Mouse (Mus musculus) brain, embryonic 18.5 days (tissue): Measurements from ENCODE around the gene Aff2.

Experiments
- DNase-seq: peaks from one replicate; pipeline ENCODE4 v3.0.0-alpha.2; 2012; ENCODE audit warnings: low read depth, low spot score

Gene Aff2

DNA sequence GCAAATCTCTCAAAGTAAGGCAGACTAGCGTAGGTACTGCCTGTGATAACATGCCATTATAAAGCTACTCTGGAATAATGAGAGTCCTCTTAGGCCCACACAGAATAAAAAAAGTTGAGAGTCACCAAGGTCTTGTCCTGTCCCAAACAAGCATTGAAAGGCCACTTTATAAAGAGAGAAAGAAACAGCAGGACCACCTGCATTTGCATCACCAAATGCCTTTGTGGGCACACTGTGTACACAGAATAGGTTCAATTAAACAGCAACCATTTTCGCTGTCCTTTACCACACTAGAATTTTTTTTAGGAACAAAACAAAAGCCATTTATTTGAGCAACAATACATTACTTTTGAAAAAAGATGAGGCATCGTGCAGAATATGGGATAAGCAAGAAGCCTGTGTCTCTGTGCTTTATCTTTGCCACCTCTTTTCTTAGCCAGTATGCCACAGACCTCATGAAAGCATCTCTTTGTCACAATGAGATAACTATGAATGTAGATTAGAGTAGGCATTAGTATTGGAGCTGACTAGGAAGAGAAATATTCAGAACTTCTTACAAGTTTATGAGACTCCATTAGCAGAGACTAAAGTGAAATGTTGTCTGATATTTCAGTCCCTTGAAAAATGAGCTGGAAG lies 385.0 kb downstream of the Aff2 start:
- DNase-seq, result no peak

DNA sequence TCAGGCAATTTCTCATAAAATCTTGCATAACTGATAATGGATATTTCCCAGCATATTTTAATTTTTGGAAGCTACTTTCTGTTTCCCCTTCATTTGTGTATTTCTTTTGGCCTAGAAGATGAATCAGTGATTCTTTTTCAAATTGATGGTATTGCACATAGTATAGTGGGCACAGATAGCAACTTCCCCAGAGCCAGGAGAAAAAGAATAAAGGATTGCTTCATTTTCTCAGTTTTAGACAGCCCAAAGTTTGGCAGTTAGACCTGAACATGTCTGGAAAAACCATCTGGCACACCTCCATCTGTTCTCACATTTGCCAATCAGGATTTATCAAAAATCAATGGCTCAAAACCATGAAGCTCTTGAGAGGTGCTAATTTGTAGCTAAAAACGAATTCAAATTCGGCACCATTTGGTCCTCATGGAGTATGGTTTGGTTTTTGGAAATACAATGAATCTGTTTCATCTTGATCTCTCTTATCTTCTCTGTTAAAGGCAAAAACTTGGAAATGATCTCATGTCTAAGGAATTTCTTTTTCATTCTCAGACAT lies 441.9 kb downstream of the Aff2 start:
- DNase-seq, result peak; percentile 26

DNA sequence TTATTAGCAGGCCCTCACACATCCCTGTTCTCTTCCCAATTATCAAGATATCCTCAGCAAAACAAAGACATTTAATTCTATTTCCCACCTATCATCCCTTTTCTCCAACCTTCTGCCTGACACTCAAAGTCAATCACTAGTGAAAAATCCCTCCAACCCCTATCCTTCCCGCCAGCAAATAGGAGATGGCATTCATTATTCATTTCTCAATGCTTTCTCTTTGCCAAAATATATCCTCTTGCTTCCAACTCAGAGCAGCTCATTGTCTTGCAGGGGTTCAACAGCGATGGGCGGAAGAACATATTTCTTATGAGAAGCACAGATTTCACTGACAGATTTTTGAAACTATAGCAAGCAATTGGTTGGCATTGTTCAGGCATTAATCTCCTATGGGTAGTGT lies 442.4 kb downstream of the Aff2 start:
- peak; percentile 32 for DNase-seq

DNA sequence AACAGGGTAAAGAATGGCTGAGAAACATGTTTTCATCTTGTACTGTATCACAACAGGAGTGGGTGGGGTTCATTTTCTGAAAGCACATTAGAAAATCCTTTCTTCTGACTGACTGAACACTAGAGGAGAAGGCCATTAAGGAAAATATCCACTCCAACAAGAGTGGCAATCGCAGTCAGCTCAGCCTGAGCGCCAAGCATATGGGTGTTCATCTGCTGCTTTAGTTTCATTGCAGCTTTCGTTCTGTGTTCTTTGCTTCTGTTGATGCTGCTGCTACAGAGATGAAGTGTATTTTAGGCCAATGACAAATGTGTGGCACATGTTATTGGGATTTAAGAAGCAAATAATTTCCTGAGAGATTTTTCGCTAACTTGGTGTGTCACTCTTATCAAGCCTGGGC lies 451.7 kb downstream of the Aff2 start:
- DNase-seq, result no peak

DNA sequence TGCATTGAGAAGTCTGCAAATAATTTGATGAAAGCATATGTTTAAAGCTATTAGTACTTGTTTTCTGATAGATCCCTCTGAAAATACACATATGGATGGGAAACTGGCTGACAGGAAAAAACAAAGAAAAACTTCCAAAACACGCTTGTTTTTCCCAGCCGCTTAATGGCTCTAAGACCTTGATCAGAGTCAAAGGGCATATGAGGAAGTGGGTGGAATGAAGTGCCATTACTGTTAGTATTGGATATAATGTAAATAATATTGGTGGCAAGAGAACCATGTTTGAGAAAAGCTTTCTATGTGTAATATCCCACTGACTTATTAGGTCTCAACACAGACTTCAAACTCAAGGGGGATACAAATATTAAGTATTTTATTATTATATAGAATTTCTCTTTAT lies 455.0 kb downstream of the Aff2 start:
- DNase-seq, result no peak

DNA sequence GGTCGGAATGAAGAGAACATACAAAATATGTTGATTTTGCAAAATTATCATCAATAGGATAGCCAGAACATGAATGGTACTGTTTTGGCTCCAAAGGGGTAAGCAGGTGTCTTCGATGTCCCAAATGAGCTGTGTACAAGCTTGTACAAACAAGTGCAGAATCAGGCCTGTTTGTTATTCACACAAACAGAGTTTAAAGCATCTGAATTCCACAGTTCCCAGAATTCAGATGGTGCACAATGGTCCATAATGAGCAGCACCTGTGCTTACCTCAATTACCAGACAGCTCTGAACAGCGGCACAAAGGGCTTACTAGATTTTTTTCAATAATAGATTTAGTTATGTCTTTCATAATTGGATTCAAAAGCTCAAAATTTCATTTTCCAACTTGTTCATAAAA lies 457.6 kb downstream of the Aff2 start:
- no peak for DNase-seq

DNA sequence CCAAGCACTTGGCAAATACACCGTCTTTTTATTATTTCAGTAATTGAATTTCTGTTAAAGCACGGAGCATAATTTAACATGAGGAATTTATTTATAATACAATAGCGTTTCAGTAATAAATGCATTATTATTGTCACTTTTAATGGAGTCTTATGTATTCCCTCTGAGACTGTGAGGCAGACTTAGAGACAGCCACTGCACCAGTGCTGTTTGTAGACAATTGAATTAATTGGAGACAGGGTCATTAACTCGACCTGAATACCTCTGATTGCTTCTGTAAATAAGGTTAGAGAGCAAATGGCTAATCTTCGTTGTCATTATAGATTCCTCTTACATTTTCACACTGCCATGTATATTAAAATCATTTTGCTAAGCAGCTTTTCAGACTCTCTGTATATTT lies 458.1 kb downstream of the Aff2 start:
- no peak for DNase-seq

DNA sequence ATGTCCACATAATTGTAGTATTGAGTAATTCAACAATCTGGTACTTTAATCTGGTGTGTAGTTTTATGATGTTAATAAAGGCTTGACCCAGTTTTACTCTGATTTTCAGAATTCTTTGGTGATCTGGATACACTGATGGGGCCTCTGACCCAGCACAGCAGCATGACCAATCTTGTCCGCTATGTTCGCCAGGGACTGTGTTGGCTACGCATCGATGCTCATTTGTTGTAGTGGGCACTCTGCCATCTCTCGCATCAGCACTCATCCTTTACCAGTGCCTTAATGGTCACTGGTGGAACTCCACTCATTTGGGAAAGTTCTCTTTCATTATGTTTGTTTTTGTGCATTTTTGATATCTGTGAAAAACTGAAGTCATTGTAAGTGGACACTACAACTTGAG lies 507.5 kb downstream of the Aff2 start:
- no peak for DNase-seq

DNA sequence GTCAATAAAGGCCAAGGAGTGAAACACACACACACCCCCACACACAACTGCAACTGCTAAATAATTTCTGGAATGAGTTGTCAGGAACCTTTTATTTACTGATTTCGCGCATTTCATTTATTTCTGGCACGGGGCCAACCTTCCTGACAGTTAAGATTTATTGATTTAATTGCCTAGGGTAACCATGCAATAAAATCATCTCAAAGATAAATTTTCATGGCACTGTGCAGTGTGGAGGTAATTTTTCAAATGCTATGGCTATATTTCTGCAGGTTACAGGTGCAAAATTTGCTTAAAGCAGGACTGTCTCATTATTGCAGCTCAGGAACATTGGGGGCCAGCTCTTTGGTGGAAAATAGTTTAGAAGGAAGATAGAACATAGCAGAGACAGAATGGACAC lies 531.6 kb downstream of the Aff2 start:
- DNase-seq, result no peak
